Mouse (Mus musculus): ENCODE results near the gene Lgals3. TPM values are rescaled to one million over a fixed set of nuclear protein-coding genes. Genes with fewer than 3 reads are reported as not detected.

Lgals3 gene
- total RNA-seq, 2 experiments from 2014 or later: 4.8 to 4.9 TPM

- no peak for DNase-seq (ENCODE audit: low spot score)
These were observed 2.2 kb downstream of the Lgals3 start for GRCm38 (mm10) chr14:47369741-47370140.

- DNase-seq (ENCODE audit: low spot score): no peak
These were observed 3.2 kb downstream of the Lgals3 start for GRCm38 (mm10) chr14:47370790-47371189.

GRCm38 (mm10) chr14:47371689-47372088 lies 4.1 kb downstream of the Lgals3 start:
- no peak for DNase-seq (ENCODE audit: low spot score)

GRCm38 (mm10) chr14:47373728-47374678 lies 6.5 kb downstream of the Lgals3 start:
- DNase-seq (ENCODE audit: low spot score): peak; percentile 61

GRCm38 (mm10) chr14:47376526-47376925 lies 9.0 kb downstream of the Lgals3 start:
- no peak for DNase-seq (ENCODE audit: low spot score)

- no peak for DNase-seq (ENCODE audit: low spot score)
These were observed 10.8 kb downstream of the Lgals3 start for GRCm38 (mm10) chr14:47378336-47378735.

- no peak for DNase-seq (ENCODE audit: low spot score)
These were observed 16.4 kb downstream of the Lgals3 start for GRCm38 (mm10) chr14:47383911-47384310.

- no peak for DNase-seq (ENCODE audit: low spot score)
These were observed 17.1 kb downstream of the Lgals3 start for GRCm38 (mm10) chr14:47384653-47385052.

- DNase-seq (ENCODE audit: low spot score): no peak
These were observed 18.6 kb downstream of the Lgals3 start for GRCm38 (mm10) chr14:47386125-47386524.

- DNase-seq (ENCODE audit: low spot score): no peak
These were observed 26.0 kb downstream of the Lgals3 start for GRCm38 (mm10) chr14:47393354-47394094.

- no peak for DNase-seq (ENCODE audit: low spot score)
These were observed 27.5 kb downstream of the Lgals3 start for GRCm38 (mm10) chr14:47395007-47395406.

- DNase-seq (ENCODE audit: low spot score): no peak
These were observed 28.0 kb downstream of the Lgals3 start for GRCm38 (mm10) chr14:47395462-47396026.

- peak; percentile 43 for DNase-seq (ENCODE audit: low spot score)
These were observed 28.7 kb downstream of the Lgals3 start for GRCm38 (mm10) chr14:47396165-47396652.

- DNase-seq (ENCODE audit: low spot score): no peak
These were observed 35.2 kb downstream of the Lgals3 start for GRCm38 (mm10) chr14:47402735-47403134.

- DNase-seq (ENCODE audit: low spot score): no peak
These were observed 38.4 kb downstream of the Lgals3 start for GRCm38 (mm10) chr14:47406000-47406399.

GRCm38 (mm10) chr14:47417346-47417745 lies 49.8 kb downstream of the Lgals3 start:
- no peak for DNase-seq (ENCODE audit: low spot score)

- DNase-seq (ENCODE audit: low spot score): peak; percentile 93
These were observed 50.5 kb downstream of the Lgals3 start, which contains the start of gene Dlgap5 for GRCm38 (mm10) chr14:47417775-47418665. TSS of gene Dlgap5 (minus strand) at chr14:47418407.

GRCm38 (mm10) chr14:47418666-47418991 lies 51.1 kb downstream of the Lgals3 start:
- no peak for DNase-seq (ENCODE audit: low spot score)

GRCm38 (mm10) chr14:47419034-47419625 lies 51.6 kb downstream of the Lgals3 start:
- no peak for DNase-seq (ENCODE audit: low spot score)

GRCm38 (mm10) chr14:47419723-47420276 lies 52.2 kb downstream of the Lgals3 start:
- DNase-seq (ENCODE audit: low spot score): no peak

Data from gastrocnemius, adult 18-20 months (tissue).